Mouse (Mus musculus): ENCODE results near the gene Wnk1.

GRCm38 (mm10) chr6:120079547-120079946 is 41.1 kb upstream of the Wnk1 start:
- TF ChIP-seq CTCF (IDR thresholded peaks at IDR 0.05; ENCODE audit: low read depth, low read length), result no peak
- no peak for TF ChIP-seq POLR2A (IDR thresholded peaks at IDR 0.05; ENCODE audit: extremely low read depth, insufficient read depth, low read length)
